Mouse (Mus musculus): ENCODE data around the gene Stk4. TPM values are rescaled to one million over a fixed set of nuclear protein-coding genes. Genes with fewer than 3 reads are reported as not detected.

Stk4 gene
- polyA plus RNA-seq, 1 experiment, result 21.3 TPM

GRCm38 (mm10) chr2:164168571-164168946, 98.4 kb downstream of the Stk4 start:
- no peak for DNase-seq (ENCODE audit: extremely low spot score in 1 of 2, low spot score in 1 of 2)

DNA sequence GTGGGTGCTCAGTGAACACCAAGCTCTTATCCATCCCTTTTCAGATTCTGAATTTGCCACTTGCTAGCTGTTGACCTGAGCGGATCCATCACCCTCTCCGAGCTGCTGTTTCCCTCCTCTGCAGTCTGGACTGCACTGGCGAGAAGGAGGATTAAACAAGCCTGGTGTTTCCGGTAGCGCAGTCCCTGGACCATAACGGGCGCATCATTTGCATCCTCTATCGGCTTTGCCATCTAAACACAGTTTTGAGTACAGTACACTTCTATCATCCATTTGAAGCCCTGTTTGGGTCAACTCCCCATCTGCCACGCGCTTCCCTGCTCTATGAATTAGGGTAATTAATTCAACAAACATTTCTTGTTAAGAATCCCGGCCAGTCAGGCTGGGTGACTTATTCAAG, 100.2 kb downstream of the Stk4 start:
- no peak for DNase-seq (ENCODE audit: extremely low spot score in 1 of 2, low spot score in 1 of 2)

DNA sequence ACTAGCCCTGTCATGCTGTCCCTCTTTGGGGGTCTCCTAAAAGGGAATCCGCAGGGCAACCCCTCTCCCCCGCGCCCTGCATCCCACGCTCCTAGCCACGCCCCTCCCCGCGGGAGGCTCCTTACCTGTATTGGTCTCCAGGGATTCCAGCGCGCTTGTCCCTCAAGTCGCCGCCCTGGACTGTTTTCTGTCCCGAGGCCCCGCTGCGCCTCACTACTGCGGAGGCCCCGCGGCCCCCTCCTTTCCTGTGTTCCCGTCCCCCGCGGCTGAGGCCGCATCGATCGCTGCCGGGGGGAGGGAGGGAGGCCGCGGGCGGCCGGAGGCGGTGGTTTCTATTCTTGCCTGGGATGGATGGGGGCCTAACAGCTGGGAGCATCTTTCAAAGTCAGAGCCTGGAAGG, 100.8 kb downstream of the Stk4 start, which contains the start of gene Kcns1:
Gene Kcns1, minus strand, starts transcription at position 212 of the 400 bp plus-strand sequence.
- DNase-seq (ENCODE audit: extremely low spot score in 1 of 2, low spot score in 1 of 2), result no peak

GRCm38 (mm10) chr2:164173394-164173793, 103.3 kb downstream of the Stk4 start:
- DNase-seq (ENCODE audit: extremely low spot score in 1 of 2, low spot score in 1 of 2), result no peak

- peak; percentile 88 to 89 for DNase-seq (ENCODE audit: extremely low spot score in 1 of 2, low spot score in 1 of 2)
Observed at GRCm38 (mm10) chr2:164174649-164175395, 104.7 kb downstream of the Stk4 start.

- DNase-seq (ENCODE audit: extremely low spot score in 1 of 2, low spot score in 1 of 2), result no peak
Observed at GRCm38 (mm10) chr2:164175850-164176249, 105.7 kb downstream of the Stk4 start.

DNA sequence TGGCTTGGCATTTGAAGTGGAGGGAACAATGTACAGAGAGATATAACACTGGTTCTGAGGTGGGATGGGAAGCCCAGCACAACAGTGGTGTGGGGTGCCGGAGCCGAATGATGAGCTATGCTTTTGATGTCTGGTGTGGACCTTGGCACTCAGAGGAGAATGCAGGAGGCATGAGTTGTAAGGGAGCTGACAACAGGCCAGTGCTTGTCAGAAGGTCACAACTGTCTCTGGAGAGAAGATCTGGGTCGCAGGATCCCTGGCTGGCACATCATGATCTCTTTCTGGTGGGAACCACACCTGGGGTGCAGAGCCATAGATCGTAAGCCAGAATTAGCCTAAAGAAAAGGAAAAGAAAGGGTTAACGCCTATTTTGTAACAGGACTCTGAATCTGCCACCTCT, 107.7 kb downstream of the Stk4 start:
- DNase-seq (ENCODE audit: extremely low spot score in 1 of 2, low spot score in 1 of 2), result no peak

- DNase-seq (ENCODE audit: extremely low spot score in 1 of 2, low spot score in 1 of 2), result no peak
Observed at GRCm38 (mm10) chr2:164180124-164180523, 110.0 kb downstream of the Stk4 start.

DNA sequence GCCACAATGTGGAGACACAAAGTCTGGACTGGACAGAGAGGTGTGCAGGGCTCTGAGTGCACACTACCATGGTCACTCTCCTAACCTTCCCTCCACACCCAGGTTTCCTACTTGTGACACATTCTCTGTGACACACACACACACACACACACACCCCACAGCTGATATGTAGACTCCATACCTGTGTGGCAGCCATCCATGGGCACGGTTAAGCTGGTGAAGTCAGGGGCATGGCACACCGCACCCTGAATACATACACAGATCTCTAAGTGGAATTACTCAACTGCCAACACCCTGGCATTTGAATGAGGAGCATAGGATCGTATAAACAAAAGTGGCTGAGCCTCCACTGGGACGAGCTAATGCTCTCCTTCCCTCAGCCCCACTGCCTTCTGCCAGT, 110.6 kb downstream of the Stk4 start:
- DNase-seq (ENCODE audit: extremely low spot score in 1 of 2, low spot score in 1 of 2), result no peak

- no peak for DNase-seq (ENCODE audit: extremely low spot score in 1 of 2, low spot score in 1 of 2)
Observed at GRCm38 (mm10) chr2:164182692-164183255, 112.7 kb downstream of the Stk4 start, which contains the start of gene Wfdc5. Wfdc5 (minus strand) TSS chr2:164182742.

DNA sequence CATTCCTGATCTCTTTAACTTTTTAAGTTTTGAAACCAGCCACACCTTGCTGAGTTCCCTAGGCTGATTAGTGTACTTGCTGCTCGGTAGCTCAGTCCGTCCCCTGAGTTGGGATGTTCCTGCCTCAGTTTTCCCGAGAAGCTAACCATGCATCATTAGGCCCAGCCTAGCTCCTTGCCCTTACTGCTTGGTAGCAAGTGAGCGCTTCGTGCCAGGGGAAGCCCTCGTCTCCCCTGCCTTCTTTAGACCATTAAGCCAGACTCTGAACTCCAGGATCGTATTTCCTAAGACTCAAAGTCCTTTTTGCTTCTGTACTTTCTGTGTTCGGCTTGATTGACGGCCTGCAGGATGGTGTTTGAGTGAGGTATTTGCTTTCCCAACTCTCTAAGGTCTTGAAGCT, 113.2 kb downstream of the Stk4 start:
- DNase-seq (ENCODE audit: extremely low spot score in 1 of 2, low spot score in 1 of 2), result no peak

- DNase-seq (ENCODE audit: extremely low spot score in 1 of 2, low spot score in 1 of 2), result no peak
Observed at GRCm38 (mm10) chr2:164184145-164184719, 114.1 kb downstream of the Stk4 start.

- DNase-seq (ENCODE audit: extremely low spot score in 1 of 2, low spot score in 1 of 2), result no peak
Observed at GRCm38 (mm10) chr2:164188722-164189121, 118.6 kb downstream of the Stk4 start.

GRCm38 (mm10) chr2:164190576-164190975, 120.5 kb downstream of the Stk4 start, which contains the start of gene Wfdc12:
Wfdc12 (minus strand) TSS chr2:164190608.
- DNase-seq (ENCODE audit: extremely low spot score in 1 of 2, low spot score in 1 of 2), result no peak

DNA sequence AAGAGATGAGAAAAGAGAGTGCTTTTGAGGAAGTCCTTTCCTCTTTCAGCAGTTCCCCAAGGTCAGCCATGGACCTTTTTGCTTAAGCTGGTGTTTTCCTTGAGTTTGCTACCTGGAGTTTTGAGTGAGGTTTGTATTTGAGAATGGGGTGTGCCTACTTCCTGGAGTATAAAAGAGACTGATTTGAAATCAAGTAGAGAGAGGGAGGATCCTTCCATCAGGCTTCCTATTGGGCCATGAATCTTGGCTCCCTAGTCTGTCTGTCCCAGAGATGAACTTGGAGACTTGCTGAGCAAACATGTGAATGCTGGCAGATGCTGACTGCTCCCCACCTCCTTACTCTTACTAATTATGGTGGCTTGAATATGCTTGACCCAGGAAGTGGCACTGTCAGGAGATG, 122.2 kb downstream of the Stk4 start:
- no peak for DNase-seq (ENCODE audit: extremely low spot score in 1 of 2, low spot score in 1 of 2)

DNA sequence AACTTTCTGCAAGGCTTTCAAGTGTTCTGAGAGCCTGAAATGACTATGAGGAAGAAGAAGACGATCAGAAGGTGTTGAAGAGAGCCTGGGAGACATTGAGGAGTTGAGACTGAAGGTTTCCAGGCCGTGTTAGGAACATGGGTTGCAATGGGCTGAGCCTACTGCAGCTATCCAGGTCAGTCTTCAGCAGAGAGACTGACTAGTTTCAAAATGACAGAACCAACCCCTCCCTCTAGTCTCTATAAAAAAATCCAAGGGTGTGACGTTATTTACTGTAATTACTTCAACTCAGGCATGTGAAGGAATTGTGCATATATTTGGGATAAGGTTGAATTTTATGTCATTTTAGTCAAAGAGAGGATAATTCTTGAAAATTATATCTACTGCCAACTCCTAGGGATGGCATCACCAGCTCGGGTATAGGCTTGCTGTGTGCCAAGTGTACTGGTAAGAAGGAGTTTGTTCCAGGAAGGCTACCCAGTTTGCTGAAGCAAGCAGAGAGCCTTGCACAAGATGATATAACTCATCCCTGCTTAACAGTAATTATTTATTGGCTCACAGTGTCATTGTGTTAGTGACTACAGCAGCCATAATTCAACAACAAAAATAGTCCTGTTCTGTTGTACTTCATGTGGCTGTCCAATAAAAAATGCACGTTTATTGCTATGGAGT, 125.0 kb downstream of the Stk4 start:
- DNase-seq (ENCODE audit: extremely low spot score in 1 of 2, low spot score in 1 of 2), result no peak

DNA sequence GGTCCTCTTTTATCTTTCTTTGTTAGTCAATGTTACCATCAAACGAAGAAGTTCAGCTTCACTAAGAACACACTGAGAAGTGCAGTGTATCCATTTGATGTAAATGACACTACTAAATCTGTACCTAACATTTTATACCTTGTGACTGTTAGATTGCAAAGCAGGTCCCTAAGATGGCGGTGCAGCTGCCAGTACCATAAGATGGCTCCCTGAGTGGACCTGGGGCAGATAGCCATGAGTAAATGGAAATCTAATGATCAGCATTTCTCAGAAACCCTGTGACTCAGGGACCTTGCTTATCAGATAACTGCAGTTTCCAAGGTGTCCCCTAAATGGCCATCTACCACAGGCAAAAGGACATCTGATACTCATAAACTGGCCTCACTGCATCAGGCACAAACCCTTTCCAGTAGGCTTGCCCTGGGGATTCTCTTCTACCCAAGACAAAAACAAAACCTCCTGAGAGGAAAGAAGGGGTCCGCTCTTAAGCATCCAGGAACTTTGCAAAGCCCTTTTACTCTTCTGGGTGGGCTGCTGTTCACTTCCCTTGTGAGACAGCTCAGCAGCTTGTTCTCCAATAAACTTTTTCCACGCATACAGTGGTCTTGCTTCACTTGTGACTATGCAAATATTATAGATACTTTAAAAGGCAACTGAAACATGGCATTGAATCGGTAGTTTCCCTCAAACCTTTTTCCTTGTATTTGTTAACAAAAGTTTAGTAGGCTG, 126.0 kb downstream of the Stk4 start:
- no peak for DNase-seq (ENCODE audit: extremely low spot score in 1 of 2, low spot score in 1 of 2)

- no peak for DNase-seq (ENCODE audit: extremely low spot score in 1 of 2, low spot score in 1 of 2)
Observed at GRCm38 (mm10) chr2:164196700-164196990, 126.5 kb downstream of the Stk4 start.

- no peak for DNase-seq (ENCODE audit: extremely low spot score in 1 of 2, low spot score in 1 of 2)
Observed at GRCm38 (mm10) chr2:164199626-164200327, 129.7 kb downstream of the Stk4 start, which contains the start of gene Wfdc15a. Wfdc15a (minus strand) TSS chr2:164200130.

All from frontal cortex, adult 2 months (tissue).